Mouse (Mus musculus) limb, embryonic 11.5 days (tissue): Measurements from ENCODE around the gene Satb2. TPM values are rescaled to one million over a fixed set of nuclear protein-coding genes. Genes with fewer than 3 reads are reported as not detected.

Source experiments
- ATAC-seq: fragments of 200-750 bp; cut with Nextera tagmentation; 2 replicates; pipeline ENCODE4 v1.8.0; 2017; ENCODE audit warnings: low read depth; ENCODE audit not compliant: insufficient number of reproducible peaks, low FRiP score, low TSS enrichment
- DNase-seq: peaks from one replicate; pipeline ENCODE4 v3.0.0-alpha.2; 2015; ENCODE audit warnings: low spot score
- H3K27ac ChIP-seq: fragments of 300-500 bp; sonication (generic); replicated peaks from 2 replicates; pipeline ENCODE4 v1.5.1; 2014; ENCODE audit warnings: low read depth, mild to moderate bottlenecking, low read length
- H3K27me3 ChIP-seq: fragments of 300-500 bp; sonication (generic); 2 replicates; pipeline ENCODE4 v1.6.1; 2014; ENCODE audit warnings: mild to moderate bottlenecking, low read length, mixed read lengths; ENCODE audit not compliant: control insufficient read depth, insufficient read depth
- H3K36me3 ChIP-seq: fragments of 300-500 bp; sonication (generic); 2 replicates; pipeline ENCODE4 v1.6.1; 2014; ENCODE audit warnings: mild to moderate bottlenecking, low read length, moderate library complexity, mixed read lengths; ENCODE audit not compliant: control insufficient read depth, insufficient read depth
- H3K4me1 ChIP-seq: fragments of 300-500 bp; sonication (generic); 2 replicates; pipeline ENCODE4 v1.6.1; 2014; ENCODE audit warnings: low read length, mixed read lengths; ENCODE audit not compliant: control insufficient read depth, insufficient read depth
- H3K4me2 ChIP-seq: fragments of 300-500 bp; sonication (generic); 2 replicates; pipeline ENCODE4 v1.6.1; 2014; ENCODE audit warnings: low read depth, mild to moderate bottlenecking, moderate library complexity; ENCODE audit not compliant: severe bottlenecking
- H3K4me3 ChIP-seq: fragments of 300-500 bp; sonication (generic); 2 replicates; pipeline ENCODE4 v1.5.1; 2014; ENCODE audit warnings: low read depth, low read length
- H3K9ac ChIP-seq: fragments of 300-500 bp; sonication (generic); 2 replicates; pipeline ENCODE4 v1.6.1; 2014; ENCODE audit warnings: mild to moderate bottlenecking, low read length
- H3K9me3 ChIP-seq: fragments of 300-500 bp; sonication (generic); 2 replicates; pipeline ENCODE4 v1.6.1; 2016; ENCODE audit warnings: low read length; ENCODE audit not compliant: control insufficient read depth
- WGBS: fragments of 180-500 bp; shearing (Covaris S2); extraction: QIAGEN DNeasy Blood & Tissue Kit; methylation state at CpG from one replicate; pipeline ENCODE4 v1.1.7; 2014; 5-methylcytosine and 5-hydroxymethylcytosine counted together
- polyA plus RNA-seq: library from polyadenylated mRNA; unstranded; fragments of >200 nt; fragmentation: Nextera tagmentation; extraction: Ambion mirVana; gene quantifications from 2 replicates; pipeline ENCODE4 v1.2.1, GENCODE M21; 2014

The Satb2 gene
- polyA plus RNA-seq, 1 experiment from 2014 or later, result 1.5 TPM

DNA sequence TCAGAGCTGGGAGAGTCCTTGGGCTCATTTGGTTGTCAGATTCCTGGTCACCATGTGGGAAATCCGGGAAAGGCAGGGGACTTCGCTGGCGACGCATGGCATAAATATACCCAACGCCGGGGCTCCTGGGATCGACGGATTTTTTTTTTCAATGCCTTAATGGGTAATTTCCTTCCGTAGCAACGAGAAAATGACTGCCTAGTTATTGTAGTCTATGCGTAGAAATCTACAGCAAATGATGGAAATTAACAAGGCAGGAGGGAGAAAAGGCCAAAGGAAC lies 1.7 kb downstream of the Satb2 start:
- H3K9ac ChIP-seq, result no peak overlapping the region
- no peaks in the 10 kb centered on the region for H3K36me3 ChIP-seq
- DNase-seq, result no peak
- 0 out of 2 replicates have a peak, but pooled peaks cover 3% of the 10 kb centered on the region for H3K4me1 ChIP-seq
- peaks cover 46% of the 10 kb centered on the region for H3K27me3 ChIP-seq
- 0% methylated on average over 11 of the region's 11 CpGs for WGBS
- H3K4me3 ChIP-seq, result peak overlapping the region; percentile 16
- H3K27ac ChIP-seq, result no peak overlapping the region
- H3K4me2 ChIP-seq, result peak overlapping the region; percentile 24; the same call in 1 of the 2 replicates
- no peak for ATAC-seq
- no peaks in the 10 kb centered on the region for H3K9me3 ChIP-seq

DNA sequence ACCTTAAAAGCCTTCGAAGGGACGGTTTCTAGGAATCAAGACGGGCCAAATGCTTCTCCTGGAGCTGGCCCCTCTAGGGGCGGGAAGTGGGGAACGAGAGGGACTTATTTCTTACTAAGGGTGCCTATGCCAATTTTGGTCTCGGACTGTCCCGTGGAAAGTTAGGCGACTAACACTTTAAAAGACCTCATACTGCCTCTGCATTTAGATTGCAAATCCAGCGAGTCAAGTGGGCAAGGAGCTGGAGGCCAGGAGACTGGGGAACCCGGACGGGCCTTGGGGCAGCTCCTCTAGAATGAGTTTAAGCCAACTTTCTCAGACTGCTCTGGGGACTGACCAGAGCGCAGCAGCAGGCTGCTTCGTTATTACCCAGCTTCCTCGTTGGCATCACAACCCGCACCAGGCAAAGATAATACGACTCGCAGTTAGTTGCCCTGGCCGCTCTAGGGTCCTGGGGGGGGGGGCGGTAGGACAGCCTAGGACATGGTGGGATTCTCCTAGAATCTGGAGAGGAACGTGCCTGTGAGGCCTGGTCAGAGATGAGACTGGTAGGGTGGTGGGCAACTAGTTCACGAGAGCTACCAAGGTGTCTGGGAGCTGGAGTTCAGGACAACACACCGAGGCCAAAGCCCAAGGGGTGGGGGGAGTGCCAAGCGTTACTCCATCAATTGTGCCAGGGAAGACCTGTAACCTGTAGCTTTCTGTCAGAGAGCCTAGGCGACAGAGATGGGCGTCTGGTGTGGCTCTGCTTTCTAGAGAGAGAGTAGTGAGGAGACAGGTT lies 2.2 kb downstream of the Satb2 start:
- no peaks in the 10 kb centered on the region for H3K36me3 ChIP-seq
- DNase-seq (peak; percentile 49), ATAC-seq (no peak)
- no peak overlapping the region for H3K27ac ChIP-seq
- H3K9me3 ChIP-seq, result no peaks in the 10 kb centered on the region
- under 1% methylated on average over 25 of the region's 25 CpGs for WGBS
- H3K4me2 ChIP-seq, result no peak overlapping the region
- no peak overlapping the region for H3K9ac ChIP-seq
- H3K4me3 ChIP-seq, result no peak overlapping the region
- peaks cover 44% of the 10 kb centered on the region for H3K27me3 ChIP-seq
- peaks cover 5% of the 10 kb centered on the region; the same call in 1 of the 2 replicates for H3K4me1 ChIP-seq

GRCm38 (mm10) chr1:56975546-56975945 lies 2.9 kb downstream of the Satb2 start:
- H3K4me2 ChIP-seq, result no peak overlapping the region

GRCm38 (mm10) chr1:56974187-56974586 lies 4.3 kb downstream of the Satb2 start:
- no peak overlapping the region for H3K9ac ChIP-seq

More at GRCm38 (mm10) chr1:56975546-56975945, 2.9 kb downstream of the Satb2 start:
- Histone ChIP-seq H3K36me3 (no peaks in the 10 kb centered on the region), H3K27me3 (peaks cover 46% of the 10 kb centered on the region), H3K27ac (no peak overlapping the region), H3K4me3 (no peak overlapping the region), H3K9ac (no peak overlapping the region), H3K4me1 (peaks cover 7% of the 10 kb centered on the region; the same call in 1 of the 2 replicates), H3K9me3 (no peaks in the 10 kb centered on the region)
- DNase-seq (peak; percentile 46), ATAC-seq (no peak)
- under 1% methylated on average over 12 of the region's 12 CpGs for WGBS

GRCm38 (mm10) chr1:56973593-56973950 lies 4.9 kb downstream of the Satb2 start:
- no peaks in the 10 kb centered on the region for H3K9me3 ChIP-seq
- H3K9ac ChIP-seq, result peak overlapping the region; percentile 82
- ATAC-seq (no peak; the same call in 1 of the 2 replicates), DNase-seq (no peak)
- under 1% methylated on average over 16 of the region's 16 CpGs for WGBS
- peak overlapping the region; percentile 68 for H3K4me3 ChIP-seq
- peak overlapping the region; percentile 93 for H3K4me2 ChIP-seq
- peaks cover 14% of the 10 kb centered on the region for H3K4me1 ChIP-seq
- H3K36me3 ChIP-seq, result no peaks in the 10 kb centered on the region
- H3K27me3 ChIP-seq, result peaks cover 54% of the 10 kb centered on the region
- H3K27ac ChIP-seq, result no peak overlapping the region

More at GRCm38 (mm10) chr1:56974187-56974586, 4.3 kb downstream of the Satb2 start:
- Histone ChIP-seq H3K27me3 (peaks cover 51% of the 10 kb centered on the region), H3K36me3 (no peaks in the 10 kb centered on the region), H3K9me3 (no peaks in the 10 kb centered on the region), H3K4me3 (no peak overlapping the region), H3K27ac (no peak overlapping the region), H3K4me2 (no peak overlapping the region), H3K4me1 (peaks cover 13% of the 10 kb centered on the region)
- 6% methylated on average over 14 of the region's 14 CpGs for WGBS
- DNase-seq (no peak), ATAC-seq (no peak)

- DNase-seq (peak; percentile 97), ATAC-seq (peak; percentile 67)
- Histone ChIP-seq H3K9me3 (no peaks in the 10 kb centered on the region), H3K4me2 (peak overlapping the region; percentile 93), H3K36me3 (no peaks in the 10 kb centered on the region), H3K4me3 (peak overlapping the region; percentile 68), H3K27me3 (peaks cover 54% of the 10 kb centered on the region), H3K4me1 (peaks cover 11% of the 10 kb centered on the region), H3K9ac (peak overlapping the region; percentile 82), H3K27ac (peak overlapping the region; percentile 76)
- under 1% methylated on average over 47 of the region's 47 CpGs for WGBS
These were observed 5.4 kb downstream of the Satb2 start for GRCm38 (mm10) chr1:56972950-56973592.

DNA sequence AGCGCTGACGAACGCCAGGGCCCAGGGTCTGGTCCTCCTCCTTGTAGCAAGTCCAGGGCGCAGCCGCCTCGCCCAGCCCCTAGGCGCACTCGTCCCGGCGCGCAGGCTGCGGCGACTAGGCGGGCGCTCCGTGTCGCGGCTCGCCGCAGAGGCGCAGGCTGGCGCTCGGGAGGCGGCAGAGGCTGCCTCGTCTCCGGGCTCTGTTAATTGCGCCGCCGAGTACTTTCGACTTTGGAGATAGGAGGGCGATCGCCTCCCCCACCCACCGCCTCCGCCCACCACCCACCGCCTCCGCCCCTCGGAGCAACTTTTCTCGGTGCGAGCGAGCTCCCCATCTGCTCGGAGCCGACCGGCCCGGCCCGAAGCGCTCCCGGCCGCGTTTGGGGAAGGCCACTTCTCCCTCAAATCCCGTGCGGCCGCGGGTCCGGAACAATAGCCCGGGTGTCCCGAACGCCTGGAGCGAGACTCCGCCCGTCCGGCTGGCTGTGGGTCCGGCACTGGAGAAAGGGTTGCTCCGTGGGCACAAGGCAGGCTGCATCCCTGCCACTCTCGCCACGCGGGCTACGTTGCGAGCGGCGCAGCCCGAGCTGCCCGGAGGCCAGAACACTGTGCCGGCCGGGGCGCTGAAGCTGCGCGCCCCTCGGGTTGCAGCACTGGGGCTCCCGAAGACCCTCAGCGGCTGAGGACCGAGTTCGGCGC lies 6.0 kb downstream of the Satb2 start:
- Histone ChIP-seq H3K27ac (peak overlapping the region; percentile 76), H3K4me3 (peak overlapping the region; percentile 68), H3K4me2 (peak overlapping the region; percentile 93), H3K9ac (peak overlapping the region; percentile 82), H3K36me3 (no peaks in the 10 kb centered on the region), H3K4me1 (peaks cover 11% of the 10 kb centered on the region), H3K27me3 (peaks cover 51% of the 10 kb centered on the region), H3K9me3 (no peaks in the 10 kb centered on the region)
- peak; percentile 77 for DNase-seq
- peak; percentile 64 for ATAC-seq
- 1% methylated on average over 64 of the region's 83 CpGs for WGBS

GRCm38 (mm10) chr1:56971942-56972250 lies 6.6 kb downstream of the Satb2 start:
- no peaks in the 10 kb centered on the region for H3K9me3 ChIP-seq
- peak overlapping the region; percentile 82 for H3K9ac ChIP-seq
- H3K36me3 ChIP-seq, result no peaks in the 10 kb centered on the region
- ATAC-seq (no peak; the same call in 1 of the 2 replicates), DNase-seq (no peak)
- WGBS, result 0% methylated on average over 22 of the region's 23 CpGs
- peaks cover 11% of the 10 kb centered on the region for H3K4me1 ChIP-seq
- H3K27ac ChIP-seq, result no peak overlapping the region
- peak overlapping the region; percentile 68 for H3K4me3 ChIP-seq
- peaks cover 46% of the 10 kb centered on the region for H3K27me3 ChIP-seq
- H3K4me2 ChIP-seq, result peak overlapping the region; percentile 93
